Mouse (Mus musculus) embryonic fibroblast, embryonic 13.5 days (primary cell): ENCODE data around the gene Phpt1. TPM values are rescaled to one million over a fixed set of nuclear protein-coding genes. Genes with fewer than 3 reads are reported as not detected.

Source experiments
- H3K27ac ChIP-seq: 2 replicates; pipeline ENCODE4 v1.5.1; 2012; ENCODE audit warnings: low read length, control low read depth, inconsistent platforms; ENCODE audit not compliant: insufficient read depth
- H3K4me1 ChIP-seq: 2 replicates; pipeline ENCODE4 v1.6.1; 2011; ENCODE audit warnings: low read length; ENCODE audit not compliant: control insufficient read depth, insufficient read depth
- H3K4me3 ChIP-seq: 2 replicates; pipeline ENCODE4 v1.5.1; 2011; ENCODE audit warnings: mild to moderate bottlenecking, control low read depth, low read length; ENCODE audit not compliant: insufficient read depth
- CTCF ChIP-seq: IDR thresholded peaks from 2 replicates; pipeline ENCODE4 v1.5.1; 2011; ENCODE audit warnings: mild to moderate bottlenecking, control low read depth, low read length, moderate library complexity, borderline replicate concordance; ENCODE audit not compliant: insufficient read depth
- POLR2A ChIP-seq: IDR thresholded peaks from 2 replicates; pipeline ENCODE4 v1.6.1; 2011; ENCODE audit warnings: low read depth, mild to moderate bottlenecking, control low read depth, low read length, moderate library complexity
- polyA plus RNA-seq: library from polyadenylated mRNA; stranded (reverse); fragments of >200 nt; gene quantifications from 2 replicates; pipeline ENCODE4 v1.2.4, GENCODE M21; 2011; ENCODE audit warnings: low read depth; ENCODE audit not compliant: missing spikeins, insufficient read length

The Phpt1 gene
- polyA plus RNA-seq, 1 experiment, result 46.4 TPM

- H3K4me3 ChIP-seq, result no peak overlapping the region
- peak overlapping the region; percentile 94 for H3K27ac ChIP-seq
- H3K4me1 ChIP-seq, result peaks cover 6% of the 10 kb centered on the region
- TF ChIP-seq CTCF, result no peak
- TF ChIP-seq POLR2A, result no peak
These were observed 41.3 kb downstream of the Phpt1 start for GRCm38 (mm10) chr2:25533707-25534106.

DNA sequence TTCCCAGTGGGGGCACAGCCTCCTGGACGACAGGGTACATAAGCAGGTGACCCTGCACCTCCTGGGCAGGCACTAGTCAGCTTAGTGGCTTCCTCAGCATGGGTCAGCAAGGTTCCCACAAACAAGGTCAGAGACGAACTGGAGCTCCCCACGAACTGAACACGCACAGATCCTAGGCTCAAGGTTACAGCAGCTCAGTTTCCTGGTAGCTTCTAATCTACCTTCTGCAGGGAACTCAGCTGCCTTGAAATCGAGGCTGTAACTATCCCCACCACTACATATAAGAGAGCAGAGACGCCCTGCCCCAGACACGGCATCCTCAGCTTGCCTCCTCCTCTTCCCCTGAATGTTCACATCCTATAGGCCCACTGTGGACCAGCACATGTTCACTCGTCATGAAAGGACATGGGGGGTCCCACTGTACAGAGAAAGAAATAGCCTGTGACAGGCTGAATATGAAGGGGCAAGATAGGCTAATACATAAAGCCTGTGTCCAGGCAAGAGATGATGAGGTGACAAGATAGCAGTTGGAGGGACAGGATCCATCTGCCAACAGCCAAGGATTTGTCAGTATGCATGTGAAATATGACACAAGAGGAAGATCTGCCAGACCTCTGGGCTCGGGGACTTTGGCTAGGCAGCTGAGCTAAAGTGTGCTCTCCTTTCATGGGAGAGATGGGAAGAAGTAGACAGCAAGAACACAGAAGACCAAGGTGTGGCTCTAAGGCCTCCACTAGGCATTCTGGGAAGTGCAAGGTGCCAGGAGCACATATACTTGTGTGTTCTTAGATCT, 48.3 kb downstream of the Phpt1 start:
- Histone ChIP-seq H3K27ac (no peak overlapping the region), H3K4me1 (no peaks in the 10 kb centered on the region), H3K4me3 (no peak overlapping the region)
- TF ChIP-seq CTCF, result no peak
- TF ChIP-seq POLR2A, result no peak

Other genes with a start within 250 kb of the Phpt1 start
- gene Man1b1, start 242.9 kb downstream of the Phpt1 start, polyA plus RNA-seq, result 41.1 and 70.7 TPM in 2 replicates
- gene Dpp7, start 218.9 kb downstream of the Phpt1 start, polyA plus RNA-seq, result 29.9 and 32.9 TPM in 2 replicates
- 40.0 and 42.2 TPM in 2 replicates for gene Uap1l1, start 209.5 kb downstream of the Phpt1 start, polyA plus RNA-seq
- 3.3 and 5.2 TPM in 2 replicates for gene Sapcd2, start 202.9 kb downstream of the Phpt1 start, polyA plus RNA-seq
- 0.33 and 2.2 TPM in 2 replicates for gene Entpd2, start 179.3 kb downstream of the Phpt1 start, polyA plus RNA-seq
- gene Npdc1, start 175.9 kb downstream of the Phpt1 start, polyA plus RNA-seq, result 86.0 and 107 TPM in 2 replicates
- not detected in 2 replicates for gene Fut7, start 152.0 kb downstream of the Phpt1 start, polyA plus RNA-seq
- gene Abca2, start 146.5 kb downstream of the Phpt1 start, polyA plus RNA-seq, result 7.8 and 12.1 TPM in 2 replicates
- not detected in 2 replicates for gene Clic3, start 118.4 kb downstream of the Phpt1 start, polyA plus RNA-seq
- gene Paxx, start 114.1 kb downstream of the Phpt1 start, polyA plus RNA-seq, result 12.9 and 13.6 TPM in 2 replicates
- gene Ptgds, start 105.2 kb downstream of the Phpt1 start, polyA plus RNA-seq, result not detected in 2 replicates
- not detected in 2 replicates for gene Lcn12, start 81.3 kb downstream of the Phpt1 start, polyA plus RNA-seq
- 28.0 and 40.7 TPM in 2 replicates for gene Fbxw5, start 74.5 kb downstream of the Phpt1 start, polyA plus RNA-seq
- gene C8g, start 73.5 kb downstream of the Phpt1 start, polyA plus RNA-seq, result 0.91 and 1.2 TPM in 2 replicates
- gene Traf2, start 28.3 kb downstream of the Phpt1 start, polyA plus RNA-seq, result 11.5 and 13.1 TPM in 2 replicates
- 102 and 122 TPM in 2 replicates for gene Edf1, start 17.4 kb downstream of the Phpt1 start, polyA plus RNA-seq
- gene Mamdc4, start 379 bp downstream of the Phpt1 start, polyA plus RNA-seq, result 0.45 and 1.0 TPM in 2 replicates
- gene Ajm1, start 6.5 kb upstream of the Phpt1 start, polyA plus RNA-seq, result 0.17 and 0.25 TPM in 2 replicates
- gene Rabl6, start 33.3 kb upstream of the Phpt1 start, polyA plus RNA-seq, result 51.0 and 63.2 TPM in 2 replicates
- gene Ccdc183, start 42.5 kb upstream of the Phpt1 start, polyA plus RNA-seq, result not detected in 2 replicates
- 17.3 and 18.3 TPM in 2 replicates for gene Tmem141, start 46.8 kb upstream of the Phpt1 start, polyA plus RNA-seq
- gene Fcna, start 52.8 kb upstream of the Phpt1 start, polyA plus RNA-seq, result not detected in 2 replicates
- gene Lcn8, start 77.9 kb upstream of the Phpt1 start, polyA plus RNA-seq, result not detected in 2 replicates
- gene Lcn5, start 82.7 kb upstream of the Phpt1 start, polyA plus RNA-seq, result not detected in 2 replicates
- gene Lcn6, start 101.6 kb upstream of the Phpt1 start, polyA plus RNA-seq, result not detected in 2 replicates
- not detected in 2 replicates for gene Lcn10, start 107.5 kb upstream of the Phpt1 start, polyA plus RNA-seq
- not detected in 2 replicates for gene Obp2a, start 124.8 kb upstream of the Phpt1 start, polyA plus RNA-seq
- gene Bmyc, start 131.5 kb upstream of the Phpt1 start, polyA plus RNA-seq, result 14.4 and 21.2 TPM in 2 replicates
- gene Obp2b, start 161.8 kb upstream of the Phpt1 start, polyA plus RNA-seq, result not detected in 2 replicates
- gene Lcn3, start 190.3 kb upstream of the Phpt1 start, polyA plus RNA-seq, result not detected in 2 replicates
- gene Lcn11, start 201.8 kb upstream of the Phpt1 start, polyA plus RNA-seq, result not detected in 2 replicates
- gene Gm13539, start 207.0 kb upstream of the Phpt1 start, polyA plus RNA-seq, result not detected in 2 replicates
- not detected in 2 replicates for gene Glt6d1, start 240.6 kb upstream of the Phpt1 start, polyA plus RNA-seq
- gene Lcn9, start 247.9 kb upstream of the Phpt1 start, polyA plus RNA-seq, result not detected in 2 replicates